ENCODE assay signal across 16 mouse cellular contexts in genomic region chr5:122179665-122180064, GRCm38 (mm10). TPM values are rescaled to one million over a fixed set of nuclear protein-coding genes. Genes with fewer than 3 reads are reported as not detected.
DNase-seq lines count a peak whose midpoint lies in the region; ATAC-seq and TF ChIP-seq lines count a peak whose summit lies in the region.
"Had no signal": no experiment of that assay in that cellular context is flagged by ENCODE, and none has a peak within 500 bp of the region (broad histone marks: within the 10 kb centered on the region; RNA-seq: fewer than 3 reads in every experiment).

No protein-coding gene starts in this region.

- peaks cover 12% of the 10 kb centered on the region for H3K4me1 ChIP-seq in kidney, embryonic 15.5 days
- no peaks in the 10 kb centered on the region for H3K4me1 ChIP-seq in lung, postnatal 0 days (ENCODE audit: insufficient read depth, low read depth, low read length)
- 0 out of 2 replicates have a peak, but pooled peaks cover 3% of the 10 kb centered on the region for H3K4me1 ChIP-seq in lung, adult 2 months (ENCODE audit: control insufficient read depth, insufficient read depth, low read length)

- ATAC-seq in kidney, embryonic 15.5 days (replicated peaks; ENCODE audit: low FRiP score): no peak
- ATAC-seq in CD4-positive, CD25-positive, alpha-beta regulatory T cell, adult 4 months: peak; percentile 53
- peak; percentile 57 for ATAC-seq in megakaryocyte progenitor cell, adult 5-6 weeks (replicated peaks; ENCODE audit: poor library complexity)
- ATAC-seq in lung, postnatal 0 days: no peak
- ATAC-seq: activated CD4-positive, CD25-positive, alpha-beta regulatory T cell, adult 4 months had no signal

- no peak for TF ChIP-seq POLR2A in lung, adult 2 months (IDR thresholded peaks at IDR 0.05; ENCODE audit: borderline replicate concordance, extremely low read depth, low read depth, low read length)

- H3K9ac ChIP-seq in kidney, embryonic 15.5 days: no peak overlapping the region
- H3K9ac ChIP-seq in lung, postnatal 0 days (replicated peaks; ENCODE audit: low read depth): no peak overlapping the region

- peaks cover 21% of the 10 kb centered on the region for H3K36me3 ChIP-seq in kidney, embryonic 15.5 days
- no peaks in the 10 kb centered on the region for H3K36me3 ChIP-seq in lung, postnatal 0 days (ENCODE audit: insufficient read depth, low read length)

- no peak for DNase-seq in kidney, adult 9 months
- peak; percentile 78 for DNase-seq in R1 (ENCODE audit: low read depth, low spot score)
- no peak for DNase-seq in lung, postnatal 0 days (ENCODE audit: low spot score)
- no peak for DNase-seq in lung, postnatal 36 days
- DNase-seq in lung, adult 2 months: no peak
- DNase-seq: cerebellum, adult 8-10 months; heart, postnatal 36 days; kidney, adult 2 months; lung, adult 18-20 months; spleen, adult 18-20 months; thymus, adult 18-20 months had no signal

- TF ChIP-seq CTCF in lung, postnatal 0 days (IDR thresholded peaks at IDR 0.05): no peak
- TF ChIP-seq CTCF in lung, adult 2 months (IDR thresholded peaks at IDR 0.05; ENCODE audit: insufficient read depth, low read length): no peak

- no peaks in the 10 kb centered on the region for H3K9me3 ChIP-seq in kidney, embryonic 15.5 days (replicated peaks)
- H3K9me3 ChIP-seq in lung, postnatal 0 days (ENCODE audit: low read length): no peaks in the 10 kb centered on the region

- no peak overlapping the region for H3K4me2 ChIP-seq in kidney, embryonic 15.5 days
- no peak overlapping the region for H3K4me2 ChIP-seq in lung, postnatal 0 days (replicated peaks; ENCODE audit: low read depth, low read length)

- no peaks in the 10 kb centered on the region for H3K27me3 ChIP-seq in kidney, embryonic 15.5 days
- H3K27me3 ChIP-seq in lung, postnatal 0 days (replicated peaks; ENCODE audit: insufficient read depth, low read length): no peaks in the 10 kb centered on the region

- no peak overlapping the region for H3K4me3 ChIP-seq in kidney, embryonic 15.5 days (replicated peaks)
- no peak overlapping the region for H3K4me3 ChIP-seq in lung, postnatal 0 days (ENCODE audit: low read depth, low read length)
- H3K4me3 ChIP-seq in lung, adult 2 months (replicated peaks; ENCODE audit: extremely low read depth, low read depth, low read length): no peak overlapping the region

- no peak for TF ChIP-seq EP300 in lung, postnatal 0 days (IDR thresholded peaks at IDR 0.05)

- 0 out of 2 replicates have a peak overlapping the region, but pooled peaks have one; percentile 48 for H3K27ac ChIP-seq in kidney, embryonic 15.5 days
- H3K27ac ChIP-seq in lung, postnatal 0 days (ENCODE audit: low read length): no peak overlapping the region

- 50% methylated on average over 6 of the region's 6 CpGs for WGBS in kidney, embryonic 15.5 days
- WGBS in lung, postnatal 0 days: 49% methylated on average over 6 of the region's 6 CpGs
- 41% methylated on average over 6 of the region's 6 CpGs for WGBS in lung, adult 2 months

RNA-seq across cellular contexts. Expression of gene Ppp1cc, which starts 21.6 kb away (rescaled TPM):
- polyA plus RNA-seq in kidney, embryonic 15.5 days (2015; fragmentation: Nextera tagmentation; extraction: Ambion mirVana): 257 and 264 TPM in 2 replicates
- 10 to 100 TPM; 34.6 to 82.0 TPM for polyA plus RNA-seq in CD4-positive, CD25-positive, alpha-beta regulatory T cell, adult 4 months (2017; shearing (Covaris generic))
- total RNA-seq in megakaryocyte progenitor cell, adult 5-6 weeks (2015): 431 and 436 TPM in 2 replicates
- total RNA-seq in megakaryocyte progenitor cell, adult 5-6 weeks (2017): 207 and 219 TPM in 2 replicates
- 137 and 150 TPM in 2 replicates for polyA plus RNA-seq in lung, postnatal 0 days (2015; fragmentation: Nextera tagmentation; extraction: Ambion mirVana)
- polyA plus RNA-seq in lung, adult 2 months (2012; rRNA removed): 67.6 and 81.1 TPM in 2 replicates

RNA-seq across cellular contexts. Expression of gene Hvcn1, which starts 26.9 kb away (rescaled TPM):
- 12.2 and 14.3 TPM in 2 replicates for polyA plus RNA-seq in kidney, embryonic 15.5 days (2015; fragmentation: Nextera tagmentation; extraction: Ambion mirVana)
- 100 to 1,000 TPM in 1 of 2 experiments, 10 to 100 TPM in 1; 51.8 to 108 TPM for polyA plus RNA-seq in CD4-positive, CD25-positive, alpha-beta regulatory T cell, adult 4 months (2017; shearing (Covaris generic))
- total RNA-seq in megakaryocyte progenitor cell, adult 5-6 weeks (2015): 44.0 and 65.8 TPM in 2 replicates
- total RNA-seq in megakaryocyte progenitor cell, adult 5-6 weeks (2017): 56.6 and 72.3 TPM in 2 replicates
- polyA plus RNA-seq in lung, postnatal 0 days (2015; fragmentation: Nextera tagmentation; extraction: Ambion mirVana): 3.7 and 3.9 TPM in 2 replicates
- 19.6 and 21.9 TPM in 2 replicates for polyA plus RNA-seq in lung, adult 2 months (2012; rRNA removed)

RNA-seq across cellular contexts. Expression of gene Ccdc63, which starts 39.0 kb away (rescaled TPM):
- 0.19 TPM in 1 of 2 replicates, not detected in the other for polyA plus RNA-seq in kidney, embryonic 15.5 days (2015; fragmentation: Nextera tagmentation; extraction: Ambion mirVana)
- under 1 TPM in 1 of 2 experiments, not detected in 1; 0.75 TPM for polyA plus RNA-seq in CD4-positive, CD25-positive, alpha-beta regulatory T cell, adult 4 months (2017; shearing (Covaris generic))
- 0.51 and 0.52 TPM in 2 replicates for total RNA-seq in megakaryocyte progenitor cell, adult 5-6 weeks (2015)
- 1.5 and 3.5 TPM in 2 replicates for total RNA-seq in megakaryocyte progenitor cell, adult 5-6 weeks (2017)
- polyA plus RNA-seq in lung, postnatal 0 days (2015; fragmentation: Nextera tagmentation; extraction: Ambion mirVana): 0.18 TPM in 1 of 2 replicates, not detected in the other
- 0.14 and 0.27 TPM in 2 replicates for polyA plus RNA-seq in lung, adult 2 months (2012; rRNA removed)
- total RNA-seq: heart, postnatal 36 days had no signal
- polyA plus RNA-seq: limb, embryonic 11.5 days had no signal

Comparison
In these comparisons a context has a peak if more than half of its experiments do, and no peak if none do; other contexts are left out.
1. ATAC-seq: peak in CD4-positive, CD25-positive, alpha-beta regulatory T cell, adult 4 months (single experiment) and megakaryocyte progenitor cell, adult 5-6 weeks (single experiment); none in kidney, embryonic 15.5 days (single experiment) and lung, postnatal 0 days (single experiment).